Mouse (Mus musculus) liver, embryonic 11.5 days (tissue): ENCODE measurements around the gene Fbxw11. TPM values are rescaled to one million over a fixed set of nuclear protein-coding genes. Genes with fewer than 3 reads are reported as not detected.

Experiments used
- ATAC-seq: fragments of 200-750 bp; cut with Nextera tagmentation; replicated peaks from 2 replicates; pipeline ENCODE4 v1.8.0; 2017; ENCODE audit warnings: moderate number of reproducible peaks, mild to moderate bottlenecking, moderate TSS enrichment, moderate library complexity; ENCODE audit not compliant: low FRiP score
- DNase-seq: peaks from one replicate; pipeline ENCODE4 v3.0.0-alpha.2; 2017; ENCODE audit warnings: low spot score
- H3K27ac ChIP-seq: fragments of 300-500 bp; sonication (generic); 2 replicates; pipeline ENCODE4 v1.5.1; 2014; ENCODE audit warnings: mild to moderate bottlenecking, low read depth, low read length, control low read depth
- H3K27me3 ChIP-seq: fragments of 300-500 bp; sonication (generic); replicated peaks from 2 replicates; pipeline ENCODE4 v1.6.1; 2014; ENCODE audit warnings: low read length, mixed read lengths; ENCODE audit not compliant: control insufficient read depth, insufficient read depth
- H3K36me3 ChIP-seq: fragments of 300-500 bp; sonication (generic); 2 replicates; pipeline ENCODE4 v1.6.1; 2014; ENCODE audit warnings: mild to moderate bottlenecking, low read length, moderate library complexity, mixed read lengths; ENCODE audit not compliant: control insufficient read depth, insufficient read depth
- H3K4me1 ChIP-seq: fragments of 300-500 bp; sonication (generic); replicated peaks from 2 replicates; pipeline ENCODE4 v1.6.1; 2014; ENCODE audit warnings: low read length, mixed read lengths; ENCODE audit not compliant: control insufficient read depth, insufficient read depth
- H3K4me2 ChIP-seq: fragments of 300-500 bp; sonication (generic); 2 replicates; pipeline ENCODE4 v1.6.1; 2014; ENCODE audit warnings: mild to moderate bottlenecking, control low read depth, moderate library complexity
- H3K4me3 ChIP-seq: fragments of 300-500 bp; sonication (generic); 2 replicates; pipeline ENCODE4 v1.5.1; 2014; ENCODE audit warnings: low read depth, low read length, control low read depth
- H3K9ac ChIP-seq: fragments of 300-500 bp; sonication (generic); 2 replicates; pipeline ENCODE4 v1.6.1; 2014; ENCODE audit warnings: low read depth, low read length, control low read depth
- H3K9me3 ChIP-seq: fragments of 300-500 bp; sonication (generic); 2 replicates; pipeline ENCODE4 v1.6.1; 2016; ENCODE audit warnings: low read length, inconsistent platforms, mixed read lengths; ENCODE audit not compliant: control insufficient read depth
- WGBS: fragments of 180-500 bp; shearing (Covaris S2); extraction: QIAGEN DNeasy Blood & Tissue Kit; methylation state at CpG from one replicate; pipeline ENCODE4 v1.1.7; 2014; 5-methylcytosine and 5-hydroxymethylcytosine counted together
- polyA plus RNA-seq: library from polyadenylated mRNA; unstranded; fragments of >200 nt; fragmentation: Nextera tagmentation; extraction: Ambion mirVana; gene quantifications from 2 replicates; pipeline ENCODE4 v1.2.1, GENCODE M21; 2014

Fbxw11 gene
- polyA plus RNA-seq, 1 experiment from 2014 or later, result 44.2 TPM

DNA sequence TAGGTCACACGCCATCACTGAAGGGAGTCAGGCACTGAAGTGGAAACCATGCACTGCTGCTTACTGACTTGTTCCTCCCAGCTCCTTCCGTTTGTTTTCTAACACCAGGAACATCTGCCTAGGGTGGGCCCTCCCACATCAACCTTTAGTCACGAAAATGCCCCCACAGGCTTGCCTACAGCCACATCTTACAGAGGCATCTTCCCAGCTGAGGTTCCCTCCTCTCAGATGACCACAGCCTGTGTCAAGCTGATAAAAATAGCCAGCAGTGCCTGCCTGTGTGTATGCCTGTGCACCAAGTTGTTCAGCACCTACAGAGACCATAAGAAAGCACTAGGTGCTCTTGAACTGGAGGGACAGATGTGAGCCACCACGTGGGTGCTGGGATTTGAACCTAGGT is 106.3 kb downstream of the Fbxw11 start:
- Histone ChIP-seq H3K9ac (no peak overlapping the region), H3K9me3 (no peaks in the 10 kb centered on the region), H3K4me2 (no peak overlapping the region), H3K27me3 (no peaks in the 10 kb centered on the region), H3K27ac (no peak overlapping the region), H3K4me3 (no peak overlapping the region), H3K4me1 (peaks cover 20% of the 10 kb centered on the region), H3K36me3 (peaks cover 14% of the 10 kb centered on the region)
- 50% methylated on average over 4 of the region's 4 CpGs for WGBS
- no peak for DNase-seq
- ATAC-seq, result peak; percentile 42; the same call in 1 of the 2 replicates

DNA sequence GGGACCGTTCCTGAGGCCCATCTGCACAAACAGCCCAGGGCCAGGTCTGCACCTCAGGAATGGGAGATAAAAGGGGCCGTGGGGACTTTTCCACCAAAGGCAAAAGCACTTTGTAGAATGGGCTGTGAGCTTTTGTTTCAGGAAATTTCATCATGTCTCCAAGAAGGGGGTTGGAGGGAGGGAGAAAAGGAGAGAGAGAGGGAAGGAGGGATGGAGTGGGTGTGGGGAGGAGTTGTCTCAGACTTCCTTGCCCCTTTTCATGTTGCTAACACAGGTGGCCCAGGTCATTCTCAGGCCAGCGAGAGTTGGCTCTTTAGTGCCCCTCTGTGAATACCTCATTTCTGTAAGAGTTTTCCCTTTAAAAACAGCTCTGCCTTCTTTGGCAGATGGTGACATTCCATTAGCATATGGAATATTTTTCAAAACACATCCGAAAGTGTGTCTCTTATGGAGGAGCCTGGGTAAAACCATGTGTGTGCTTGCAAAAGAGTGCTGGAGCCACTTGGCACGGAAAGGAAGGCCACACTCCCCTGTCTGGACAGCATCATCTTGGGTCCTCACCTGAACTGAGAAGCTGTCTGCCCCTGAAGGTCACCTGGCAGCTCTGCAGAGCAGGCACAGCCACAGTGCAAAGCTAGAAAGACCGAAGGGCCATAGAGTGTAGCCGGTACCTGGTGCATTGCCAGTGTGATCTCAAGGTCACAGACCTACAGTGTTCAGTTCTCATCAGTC is 109.5 kb downstream of the Fbxw11 start:
- Histone ChIP-seq H3K9me3 (no peaks in the 10 kb centered on the region), H3K27me3 (no peaks in the 10 kb centered on the region), H3K9ac (no peak overlapping the region), H3K4me3 (no peak overlapping the region), H3K27ac (no peak overlapping the region), H3K4me1 (peaks cover 10% of the 10 kb centered on the region), H3K36me3 (no peaks in the 10 kb centered on the region), H3K4me2 (no peak overlapping the region)
- 69% methylated on average over 7 of the region's 7 CpGs for WGBS
- ATAC-seq (no peak; the same call in 1 of the 2 replicates), DNase-seq (no peak)

DNA sequence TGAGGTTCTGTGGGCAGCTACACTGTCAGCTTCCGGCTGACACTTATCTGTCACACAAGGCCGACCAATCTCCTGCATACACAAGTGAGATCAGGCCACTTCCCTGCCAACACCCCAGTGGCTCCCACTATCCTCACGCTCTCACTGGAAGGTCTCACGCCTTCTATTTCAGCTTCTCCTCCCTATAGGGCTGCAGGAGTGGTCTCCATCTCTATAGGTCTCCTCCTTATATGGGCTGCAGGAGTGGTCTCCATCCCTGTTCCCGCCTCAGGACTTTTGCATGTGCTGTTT is 110.0 kb downstream of the Fbxw11 start:
- Histone ChIP-seq H3K36me3 (no peaks in the 10 kb centered on the region), H3K27me3 (no peaks in the 10 kb centered on the region), H3K9me3 (no peaks in the 10 kb centered on the region), H3K4me1 (peaks cover 10% of the 10 kb centered on the region), H3K4me2 (peak overlapping the region; percentile 18; the same call in 1 of the 2 replicates), H3K27ac (no peak overlapping the region), H3K4me3 (no peak overlapping the region), H3K9ac (no peak overlapping the region)
- WGBS, result 58% methylated on average over 5 of the region's 5 CpGs
- DNase-seq (no peak), ATAC-seq (peak; percentile 87)

DNA sequence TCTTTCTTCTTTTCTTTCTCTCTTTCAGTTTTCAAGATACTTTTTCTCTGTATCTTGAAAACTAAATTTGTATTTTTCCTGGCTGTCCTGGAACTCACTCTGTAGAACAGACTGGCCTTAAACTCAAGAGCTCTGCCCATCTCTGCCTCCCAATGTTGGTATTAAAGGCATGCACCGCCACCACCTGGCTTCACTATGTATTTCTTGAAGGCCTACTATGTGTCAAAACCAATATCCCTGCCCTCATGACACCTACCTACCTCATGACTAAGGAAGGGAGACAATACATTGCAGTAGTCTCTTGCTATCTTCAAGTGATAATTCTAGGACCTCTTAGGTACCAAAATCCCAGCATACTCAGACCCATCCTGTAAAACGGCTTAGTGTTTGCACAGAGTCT is 110.8 kb downstream of the Fbxw11 start:
- Histone ChIP-seq H3K27me3 (no peaks in the 10 kb centered on the region), H3K9me3 (no peaks in the 10 kb centered on the region)
- 75% methylated on average over 2 of the region's 2 CpGs for WGBS

DNA sequence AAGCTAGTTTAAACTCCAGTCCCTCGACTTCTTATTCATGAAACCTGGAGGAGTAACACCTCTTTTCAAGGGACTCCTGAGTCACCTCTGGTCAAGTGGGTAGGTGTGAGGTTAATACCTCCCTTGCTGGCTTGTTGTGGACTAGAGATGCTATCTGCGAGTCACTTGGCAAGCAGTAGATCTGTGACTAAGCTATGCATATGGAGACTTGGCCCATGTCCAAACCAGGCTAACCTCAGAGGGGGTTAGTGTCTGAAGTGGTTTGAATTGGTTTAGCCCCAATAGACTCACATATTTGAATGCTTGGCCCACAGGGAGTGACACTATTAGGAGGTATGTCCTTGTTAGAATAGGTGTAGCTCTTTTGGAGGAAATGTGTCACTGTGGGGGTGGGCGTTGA is 120.2 kb downstream of the Fbxw11 start:
- Histone ChIP-seq H3K27ac (no peak overlapping the region), H3K4me2 (no peak overlapping the region), H3K36me3 (no peaks in the 10 kb centered on the region), H3K27me3 (no peaks in the 10 kb centered on the region), H3K4me3 (no peak overlapping the region), H3K4me1 (no peaks in the 10 kb centered on the region), H3K9ac (no peak overlapping the region), H3K9me3 (no peaks in the 10 kb centered on the region)
- ATAC-seq (no peak), DNase-seq (no peak)
- 70% methylated on average over 3 of the region's 3 CpGs for WGBS

More for the DNA sequence above, 110.8 kb downstream of the Fbxw11 start:
- Histone ChIP-seq H3K27ac (no peak overlapping the region), H3K4me2 (no peak overlapping the region), H3K9ac (no peak overlapping the region), H3K4me3 (no peak overlapping the region), H3K4me1 (peaks cover 10% of the 10 kb centered on the region), H3K36me3 (no peaks in the 10 kb centered on the region)
- DNase-seq, result no peak
- ATAC-seq, result no peak

DNA sequence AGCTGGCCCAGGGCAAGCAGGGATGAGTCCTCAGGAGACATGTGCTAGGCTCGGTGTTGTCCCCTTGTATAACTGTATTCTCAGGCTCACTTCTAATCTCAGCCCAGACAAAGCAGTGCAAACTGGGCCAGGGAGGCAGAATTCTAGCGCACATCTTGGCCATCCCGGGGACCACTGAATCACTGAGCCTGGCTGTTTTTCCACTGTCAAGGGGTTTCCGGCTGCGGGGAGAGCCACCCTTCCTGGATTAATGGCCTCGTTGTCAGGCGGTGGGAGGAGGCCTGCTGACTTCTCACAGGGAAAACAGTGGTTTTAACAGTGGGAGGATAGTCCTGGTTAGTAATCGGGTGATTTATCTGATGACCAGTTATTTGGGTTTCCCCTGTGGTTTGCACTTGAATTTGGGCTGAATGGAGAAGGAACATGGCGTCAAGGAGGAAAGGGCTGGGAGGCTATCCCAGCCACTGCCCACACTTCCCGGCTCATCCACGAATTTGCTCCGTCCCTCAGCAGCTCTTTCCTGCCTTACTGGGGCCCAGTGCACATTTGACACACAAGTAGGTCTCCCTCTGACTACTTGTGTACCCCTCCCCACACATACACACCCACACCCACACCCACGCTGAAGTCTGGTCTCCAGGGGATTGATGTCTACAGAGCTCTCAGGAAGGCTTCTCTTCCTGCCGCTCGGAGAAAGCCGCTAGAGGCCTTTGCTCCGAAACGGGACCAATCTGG is 125.1 kb downstream of the Fbxw11 start:
- WGBS, result 64% methylated on average over 18 of the region's 18 CpGs
- Histone ChIP-seq H3K27me3 (no peaks in the 10 kb centered on the region), H3K4me2 (no peak overlapping the region), H3K9me3 (no peaks in the 10 kb centered on the region), H3K4me3 (no peak overlapping the region), H3K9ac (no peak overlapping the region), H3K27ac (no peak overlapping the region), H3K4me1 (no peaks in the 10 kb centered on the region), H3K36me3 (no peaks in the 10 kb centered on the region)
- no peak for DNase-seq
- no peak for ATAC-seq

DNA sequence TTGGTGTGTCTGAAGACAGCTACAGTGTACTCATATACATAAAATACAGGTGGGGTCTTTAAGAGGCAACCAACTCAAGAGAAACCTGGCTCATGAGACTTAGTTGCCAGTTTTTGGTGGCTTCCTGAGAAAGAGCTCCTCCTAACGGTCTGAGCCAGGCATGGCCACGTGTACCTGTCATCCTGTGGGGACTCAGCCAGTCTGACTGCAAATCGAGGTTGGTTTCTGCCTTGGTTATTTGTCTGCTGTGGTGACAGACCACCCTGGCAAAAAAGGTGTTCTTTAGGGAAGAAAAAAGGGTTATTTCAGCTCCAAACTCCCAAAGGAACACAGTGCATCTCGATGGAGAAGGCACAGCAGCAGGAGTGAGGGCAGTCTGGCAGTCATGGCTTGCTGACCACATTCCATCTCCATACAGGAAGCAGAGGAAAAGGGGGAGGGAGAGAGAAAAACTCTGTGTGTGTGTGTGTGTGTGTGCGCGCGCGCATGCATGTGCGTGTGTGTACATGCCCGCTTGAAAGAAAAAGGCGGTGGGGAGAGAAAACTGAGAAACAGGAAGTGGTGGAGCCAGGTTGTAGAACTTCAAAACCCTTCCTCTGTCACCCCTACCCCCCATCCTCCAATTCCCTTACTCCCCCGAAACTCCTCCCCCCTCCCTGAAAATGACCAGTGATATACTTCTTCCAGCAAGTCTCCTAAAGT is 126.3 kb downstream of the Fbxw11 start:
- Histone ChIP-seq H3K27ac (no peak overlapping the region), H3K4me2 (no peak overlapping the region), H3K36me3 (no peaks in the 10 kb centered on the region), H3K9ac (no peak overlapping the region), H3K4me1 (no peaks in the 10 kb centered on the region), H3K27me3 (no peaks in the 10 kb centered on the region), H3K9me3 (no peaks in the 10 kb centered on the region), H3K4me3 (no peak overlapping the region)
- WGBS, result 60% methylated on average over 12 of the region's 12 CpGs
- DNase-seq, result no peak
- ATAC-seq, result no peak

DNA sequence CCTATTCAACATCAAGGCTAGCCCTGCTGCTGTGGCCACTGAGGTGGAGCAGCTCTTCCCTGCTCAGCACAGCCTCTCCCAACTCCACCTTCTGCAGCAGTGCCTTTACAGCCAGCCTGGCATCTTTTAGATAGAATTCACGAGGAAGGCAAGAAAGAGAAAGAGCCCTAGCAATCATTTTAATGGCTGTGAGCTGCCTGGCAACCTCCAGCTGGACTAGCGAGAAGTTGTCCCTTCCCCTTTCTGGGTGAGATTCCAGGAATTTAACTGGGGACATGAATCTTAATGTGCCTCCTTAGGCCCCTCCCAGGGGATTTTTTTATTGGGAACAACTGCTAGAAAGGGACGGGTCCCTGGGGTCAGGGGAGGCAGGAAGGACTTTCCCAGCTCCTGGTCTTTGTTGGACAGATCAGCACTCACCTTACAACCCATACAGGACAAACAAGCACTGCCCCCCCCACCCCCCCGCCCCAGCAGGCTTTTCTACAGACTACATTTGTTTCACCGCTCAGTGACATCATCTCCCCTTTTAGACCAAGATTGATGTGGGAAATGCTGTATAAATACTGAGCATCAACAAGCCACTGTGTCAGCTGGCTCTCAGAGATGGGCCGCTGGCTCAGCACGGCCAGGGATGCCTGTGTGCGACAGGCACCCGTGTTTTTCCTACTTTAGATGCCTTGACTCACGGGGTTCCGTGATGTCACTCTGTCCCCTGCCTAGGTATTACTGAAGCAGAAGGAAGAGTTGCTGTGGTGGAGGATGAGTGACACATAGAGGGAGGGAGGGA is 138.4 kb downstream of the Fbxw11 start:
- DNase-seq (no peak), ATAC-seq (no peak)
- no peaks in the 10 kb centered on the region for H3K36me3 ChIP-seq
- H3K4me3 ChIP-seq, result no peak overlapping the region
- no peaks in the 10 kb centered on the region; the same call in 1 of the 2 replicates for H3K9me3 ChIP-seq
- H3K27me3 ChIP-seq, result no peaks in the 10 kb centered on the region
- H3K4me2 ChIP-seq, result no peak overlapping the region
- WGBS, result 57% methylated on average over 11 of the region's 11 CpGs
- no peak overlapping the region for H3K27ac ChIP-seq
- H3K9ac ChIP-seq, result no peak overlapping the region
- no peaks in the 10 kb centered on the region; the same call in 1 of the 2 replicates for H3K4me1 ChIP-seq
